Mouse (Mus musculus) frontal cortex, adult (tissue): ENCODE data around the gene Cuedc2.

Experiments
- ATAC-seq: cut with Nextera tagmentation; 2 replicates; pipeline ENCODE4 v1.9.2; 2017; ENCODE audit warnings: mild to moderate bottlenecking, moderate library complexity, mixed read lengths; ENCODE audit not compliant: low TSS enrichment

Gene Cuedc2

GRCm38 (mm10) chr19:46321101-46321943 is 17.2 kb downstream of the Cuedc2 start:
- ATAC-seq, result no peak

- ATAC-seq, result no peak
Observed at GRCm38 (mm10) chr19:46320076-46320785, 18.3 kb downstream of the Cuedc2 start.

- peak; percentile 47 for ATAC-seq
Observed at GRCm38 (mm10) chr19:46318586-46319378, 19.7 kb downstream of the Cuedc2 start.

- ATAC-seq, result no peak; the same call in 1 of the 2 replicates
Observed at GRCm38 (mm10) chr19:46318031-46318471, 20.5 kb downstream of the Cuedc2 start.

- ATAC-seq, result no peak
Observed at GRCm38 (mm10) chr19:46317546-46317885, 21.0 kb downstream of the Cuedc2 start.

- peak; percentile 58 for ATAC-seq
Observed at GRCm38 (mm10) chr19:46316846-46317545, 21.5 kb downstream of the Cuedc2 start.

- no peak for ATAC-seq
Observed at GRCm38 (mm10) chr19:46315752-46316610, 22.5 kb downstream of the Cuedc2 start.

- no peak for ATAC-seq
Observed at GRCm38 (mm10) chr19:46314872-46315742, 23.4 kb downstream of the Cuedc2 start.

GRCm38 (mm10) chr19:46314151-46314601 is 24.3 kb downstream of the Cuedc2 start:
- no peak for ATAC-seq

GRCm38 (mm10) chr19:46313591-46313990 is 24.9 kb downstream of the Cuedc2 start:
- no peak for ATAC-seq

- no peak for ATAC-seq
Observed at GRCm38 (mm10) chr19:46313116-46313515, 25.4 kb downstream of the Cuedc2 start.

- no peak for ATAC-seq
Observed at GRCm38 (mm10) chr19:46312566-46312965, 25.9 kb downstream of the Cuedc2 start.

- no peak for ATAC-seq
Observed at GRCm38 (mm10) chr19:46311341-46311740, 27.2 kb downstream of the Cuedc2 start.

GRCm38 (mm10) chr19:46310312-46310865 is 28.1 kb downstream of the Cuedc2 start:
- ATAC-seq, result no peak

GRCm38 (mm10) chr19:46309651-46310305 is 28.7 kb downstream of the Cuedc2 start:
- ATAC-seq, result no peak

- peak; percentile 62 for ATAC-seq
Observed at GRCm38 (mm10) chr19:46308706-46309435, 29.6 kb downstream of the Cuedc2 start.

GRCm38 (mm10) chr19:46308303-46308702 is 30.2 kb downstream of the Cuedc2 start:
- no peak for ATAC-seq

GRCm38 (mm10) chr19:46307781-46308180 is 30.7 kb downstream of the Cuedc2 start:
- ATAC-seq, result no peak
